Mouse (Mus musculus) CD4-positive naive resting alpha-beta T cell, adult 76 days (primary cell): Measurements from ENCODE around the gene Chit1. TPM values are rescaled to one million over a fixed set of nuclear protein-coding genes. Genes with fewer than 3 reads are reported as not detected.

Source experiments
- total RNA-seq: library from RNA; stranded (reverse); gene quantifications from one replicate; pipeline ENCODE4 v1.2.4, GENCODE M21; 2023

Chit1 gene
- total RNA-seq = not detected

GRCm38 (mm10) chr1:134110979-134111378 lies at the start of gene Chit1:
Gene Chit1 (plus strand): TSS chr1:134111242.

GRCm38 (mm10) chr1:134078802-134079476 lies 32.1 kb upstream of the Chit1 start, which contains the start of gene Btg2:
Gene Btg2 (minus strand): TSS chr1:134079120.

GRCm38 (mm10) chr1:134182025-134182424 lies 71.0 kb downstream of the Chit1 start, which contains the start of gene Chil1:
Gene Chil1 (plus strand): TSS chr1:134182176.

GRCm38 (mm10) chr1:134193126-134193525 lies 82.1 kb downstream of the Chit1 start, which contains the start of gene Mybph:
Gene Mybph (plus strand): TSS chr1:134193448.

Other genes starting within 250 kb of the Chit1 start
- not detected for gene Optc, start 203.2 kb upstream of the Chit1 start, total RNA-seq
- not detected for gene Prelp, start 189.8 kb upstream of the Chit1 start, total RNA-seq
- not detected for gene Fmod, start 74.0 kb upstream of the Chit1 start, total RNA-seq
- gene Btg2, start 32.1 kb upstream of the Chit1 start, total RNA-seq = 248 TPM
- gene Chil1, start 70.9 kb downstream of the Chit1 start, total RNA-seq = not detected
- not detected for gene Mybph, start 82.2 kb downstream of the Chit1 start, total RNA-seq
- gene Adora1, start 124.2 kb downstream of the Chit1 start, total RNA-seq = not detected
- gene Myog, start 178.7 kb downstream of the Chit1 start, total RNA-seq = not detected
- gene Ppfia4, start 221.7 kb downstream of the Chit1 start, total RNA-seq = 1.3 TPM